Mouse (Mus musculus) urinary bladder, postnatal 14 days (tissue): Measurements from ENCODE around the gene Lsm2.
"Not testable (repeated sequence)": the region's sequence is repeated elsewhere in the genome, so short reads cannot be mapped to it uniquely, and the experiment has no call there.

ENCODE experiments used
- DNase-seq: peaks from one replicate; pipeline ENCODE4 v3.0.0; 2021; ENCODE audit warnings: low spot score

Lsm2 gene

DNA sequence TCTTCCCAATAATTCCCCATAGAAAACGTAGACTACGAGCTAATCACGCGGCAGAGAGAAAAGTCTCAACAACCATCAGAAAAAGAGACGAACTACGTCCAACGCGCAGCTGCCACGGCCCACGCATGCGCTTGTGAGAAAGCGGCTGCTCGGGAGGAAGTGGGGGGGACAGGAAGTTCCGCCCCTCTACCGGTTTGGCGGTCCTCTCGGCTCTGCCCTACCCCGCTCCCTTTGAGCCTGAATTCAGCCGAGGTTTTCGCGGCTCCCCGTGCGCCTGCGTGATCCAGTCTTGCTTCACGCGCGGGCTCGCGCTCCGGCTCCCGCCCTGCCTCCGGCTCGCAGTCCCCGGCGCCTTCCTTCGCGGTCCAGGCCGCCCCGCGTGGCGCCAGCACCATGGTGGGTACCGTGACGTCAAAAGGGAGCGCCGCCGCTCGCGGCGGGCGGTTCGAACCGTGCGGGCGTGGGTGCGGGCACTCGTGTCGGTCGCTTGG lies at the start of gene Lsm2:
TSS of gene Lsm2 (plus strand) at position 173 of the 491 bp plus-strand sequence.
- DNase-seq: peak; percentile 92

DNA sequence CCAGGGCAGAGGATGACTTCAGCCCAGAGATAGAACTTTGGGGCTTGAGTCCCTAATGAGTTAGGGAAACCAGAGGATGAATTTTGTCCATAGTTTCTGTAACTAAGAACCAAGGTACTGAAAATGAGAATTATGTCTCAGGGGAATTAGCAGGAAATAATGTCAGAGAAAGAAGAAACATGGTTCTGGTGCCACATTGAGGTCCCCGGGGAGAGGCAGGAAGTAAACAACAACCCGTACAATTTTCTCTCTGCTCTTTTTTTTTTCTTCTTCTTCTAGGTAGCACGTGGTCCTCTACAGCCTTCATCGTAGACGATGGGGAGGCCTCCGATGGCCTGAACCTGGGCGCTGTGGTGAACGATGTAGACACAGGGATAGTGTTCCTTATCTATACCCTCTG lies 49.4 kb upstream of the Lsm2 start:
- DNase-seq: no peak

DNA sequence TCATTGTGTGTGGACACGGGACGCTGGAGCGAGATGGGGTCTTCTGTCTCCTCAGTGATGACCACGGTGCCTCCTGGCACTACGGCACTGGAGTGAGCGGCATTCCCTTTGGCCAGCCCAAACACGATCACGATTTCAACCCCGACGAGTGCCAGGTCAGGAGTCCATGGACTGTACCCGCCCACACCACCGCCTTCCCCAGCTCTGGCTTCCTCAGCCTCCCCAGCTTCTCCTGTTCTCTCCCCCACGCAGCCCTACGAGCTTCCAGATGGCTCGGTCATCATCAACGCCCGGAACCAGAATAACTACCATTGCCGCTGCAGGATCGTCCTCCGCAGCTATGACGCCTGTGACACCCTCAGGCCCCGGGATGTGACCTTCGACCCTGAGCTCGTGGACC lies 47.6 kb upstream of the Lsm2 start:
- no peak for DNase-seq

DNA sequence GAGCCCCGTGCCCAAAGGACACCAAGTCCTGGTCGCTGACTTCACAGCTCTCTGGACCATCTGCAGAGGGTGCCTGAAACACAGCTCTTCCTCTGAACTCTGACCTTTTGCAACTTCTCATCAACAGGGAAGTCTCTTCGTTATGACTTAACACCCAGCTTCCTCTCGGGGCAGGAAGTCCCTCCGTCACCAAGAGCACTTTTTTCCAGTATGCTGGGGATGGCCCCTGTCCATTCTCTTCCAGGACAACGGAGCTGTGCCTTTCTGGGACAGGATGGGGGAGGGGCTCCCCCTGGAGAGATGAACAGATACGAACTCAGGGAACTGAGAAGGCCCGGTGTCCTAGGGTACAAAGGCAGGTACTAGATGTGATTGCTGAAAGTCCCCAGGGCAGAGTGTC lies 46.8 kb upstream of the Lsm2 start:
- no peak for DNase-seq

DNA sequence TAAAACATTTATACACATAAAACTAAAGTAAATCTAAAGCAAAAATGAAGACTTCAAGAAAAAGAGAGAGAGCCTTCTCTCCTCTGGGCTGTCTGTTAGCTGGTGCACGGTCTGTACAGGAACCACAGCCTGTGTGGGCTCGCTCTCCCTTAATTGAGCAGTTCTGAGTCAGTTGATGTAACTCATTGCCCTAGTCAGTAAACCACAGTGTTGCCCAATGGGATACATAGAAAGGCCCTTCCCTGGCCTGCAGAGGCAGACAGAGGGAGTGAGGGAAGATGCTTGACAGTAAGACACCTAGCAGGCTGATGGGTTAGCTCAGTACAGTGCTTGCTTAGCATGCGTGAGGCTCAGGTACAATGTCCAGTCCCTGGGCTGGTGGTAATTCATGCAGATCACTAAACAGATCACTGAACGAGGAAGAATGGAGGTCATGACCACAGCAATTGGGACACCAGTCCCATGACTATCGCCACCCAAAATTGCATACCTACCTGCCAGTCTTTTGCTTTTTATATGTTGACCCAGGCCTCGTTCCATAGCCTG lies 43.6 kb upstream of the Lsm2 start:
- no peak for DNase-seq

DNA sequence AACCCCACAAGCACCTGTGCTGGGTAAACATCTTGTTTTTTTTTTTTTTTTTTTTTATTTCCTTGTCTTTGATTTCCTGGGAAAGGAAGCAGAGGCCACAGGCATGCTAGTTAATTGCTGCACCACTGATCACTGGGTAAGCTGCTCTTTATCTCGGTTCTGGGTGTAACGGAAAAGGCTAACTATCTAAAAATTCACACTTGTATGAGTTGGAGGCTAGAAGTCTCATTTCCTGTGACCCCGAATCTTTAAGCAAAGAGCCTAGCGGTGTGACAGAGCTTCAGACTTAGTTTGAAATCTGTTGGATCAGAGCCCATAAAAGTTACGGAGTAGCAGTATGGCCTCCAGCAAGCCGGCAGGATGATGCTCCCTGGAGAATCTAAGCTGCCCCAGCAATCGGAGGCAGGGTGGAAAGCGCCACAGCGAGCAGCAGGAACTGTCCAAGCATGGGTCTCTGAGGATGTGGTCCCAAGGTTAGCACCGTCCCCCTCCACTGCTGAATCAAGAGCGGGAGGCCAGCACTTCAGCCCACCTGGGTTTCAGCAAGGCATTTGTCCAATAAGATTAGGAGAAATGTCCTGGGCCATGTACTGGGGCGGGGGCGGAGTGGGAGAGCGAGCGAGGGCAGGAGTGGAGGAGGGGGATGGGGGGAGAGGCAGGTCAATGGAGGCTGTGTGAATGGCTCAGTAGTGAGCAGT lies 40.2 kb upstream of the Lsm2 start:
- DNase-seq: no peak

DNA sequence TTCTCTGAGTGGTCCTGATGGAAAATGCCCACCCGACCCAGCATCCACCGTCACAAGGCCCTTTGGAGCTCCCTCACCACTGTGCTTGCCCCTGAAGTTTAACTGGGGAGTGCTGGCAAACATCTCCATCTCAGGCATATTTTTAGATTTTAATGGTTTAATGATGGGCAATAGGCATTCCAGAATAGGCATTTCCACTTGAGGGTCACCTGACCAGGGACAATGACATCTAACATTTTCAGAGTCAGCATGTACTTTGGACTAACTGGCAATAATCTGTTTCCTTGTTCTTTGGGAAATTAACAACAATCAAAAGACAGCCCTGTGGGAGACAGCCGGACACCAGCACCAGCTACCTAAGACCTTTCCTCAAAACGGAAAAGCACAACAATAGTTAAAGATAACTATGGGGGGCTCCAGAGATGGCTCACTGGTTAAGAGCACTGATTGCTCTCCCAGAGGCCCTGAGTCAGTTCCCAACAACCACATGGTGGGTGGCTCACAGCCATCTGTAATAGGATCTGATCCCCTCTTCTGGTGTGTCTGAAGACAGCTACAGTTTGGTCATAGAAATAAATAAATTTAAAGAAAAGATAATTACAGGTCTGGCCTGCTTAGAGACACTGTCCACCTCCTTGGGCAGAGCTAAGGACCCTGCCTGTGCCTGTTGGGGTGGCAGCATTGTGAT lies 38.4 kb upstream of the Lsm2 start:
- DNase-seq: no peak

DNA sequence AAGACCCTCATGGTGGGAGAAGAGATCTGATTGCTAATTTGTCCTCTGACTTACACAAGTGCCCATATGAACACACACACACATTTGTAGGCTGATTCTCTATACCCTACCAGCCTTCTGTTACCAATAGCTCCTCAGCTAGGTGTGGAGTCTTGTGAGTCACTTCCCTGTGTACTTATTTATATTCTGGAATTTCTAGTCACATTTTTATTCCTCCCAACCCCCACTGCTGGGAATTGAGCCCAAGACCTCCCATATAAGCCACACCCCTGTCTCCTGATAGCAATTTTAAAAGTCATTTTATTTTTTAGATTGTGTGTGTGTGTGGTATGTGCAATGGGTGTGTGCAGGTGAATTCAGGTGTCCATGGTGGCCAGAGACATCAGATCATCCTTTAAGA lies 37.3 kb upstream of the Lsm2 start:
- DNase-seq: peak; percentile 47

DNA sequence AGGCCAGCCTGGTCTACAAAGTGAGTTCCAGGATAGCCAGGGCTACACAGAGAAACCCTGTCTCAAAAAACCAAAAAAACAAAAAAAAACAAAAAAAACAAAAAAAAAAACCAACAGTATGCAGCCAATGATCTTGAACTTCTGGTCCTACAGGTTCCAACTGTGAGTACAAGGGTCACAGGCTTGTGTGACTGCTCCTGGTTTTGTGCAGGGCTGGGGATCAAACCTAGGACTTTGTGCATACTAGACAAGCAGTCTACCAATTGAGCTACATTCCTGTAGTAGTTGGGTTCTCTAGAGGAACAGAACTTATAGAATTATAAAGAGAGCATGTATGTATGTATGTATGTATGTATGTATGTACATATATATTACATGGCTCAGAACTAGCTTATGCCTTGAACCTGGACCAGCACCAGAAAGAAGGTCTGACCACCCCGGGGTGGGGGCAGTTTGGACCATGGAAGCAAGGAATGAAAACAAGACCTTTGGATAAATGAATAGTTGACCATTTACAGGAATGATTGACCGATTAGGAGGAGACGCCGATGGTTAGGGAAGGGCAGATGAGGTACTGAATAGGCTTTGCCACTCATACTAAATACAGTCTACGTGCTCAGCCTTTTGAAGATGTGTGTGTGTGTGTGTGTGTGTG lies 35.0 kb upstream of the Lsm2 start:
- no peak for DNase-seq

DNA sequence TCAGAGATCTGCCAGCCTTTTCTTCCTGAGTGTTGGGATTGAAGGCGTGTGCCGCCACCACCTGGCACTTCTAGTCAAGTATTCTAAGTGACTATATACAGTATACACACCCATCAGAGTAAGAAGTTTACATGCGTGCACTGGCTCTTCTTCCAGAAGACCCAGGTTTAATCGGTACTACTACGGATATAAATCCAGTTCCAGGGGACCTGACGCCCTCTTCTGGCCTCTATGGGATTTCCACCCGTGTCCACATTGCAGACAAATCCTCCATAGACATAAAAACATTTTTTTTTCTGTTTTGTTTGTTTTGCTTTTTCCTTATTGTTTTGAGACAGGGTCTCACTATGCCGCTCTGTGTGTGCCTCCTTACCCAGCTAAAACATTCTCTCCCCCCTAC lies 34.1 kb upstream of the Lsm2 start:
- DNase-seq: peak; percentile 41

DNA sequence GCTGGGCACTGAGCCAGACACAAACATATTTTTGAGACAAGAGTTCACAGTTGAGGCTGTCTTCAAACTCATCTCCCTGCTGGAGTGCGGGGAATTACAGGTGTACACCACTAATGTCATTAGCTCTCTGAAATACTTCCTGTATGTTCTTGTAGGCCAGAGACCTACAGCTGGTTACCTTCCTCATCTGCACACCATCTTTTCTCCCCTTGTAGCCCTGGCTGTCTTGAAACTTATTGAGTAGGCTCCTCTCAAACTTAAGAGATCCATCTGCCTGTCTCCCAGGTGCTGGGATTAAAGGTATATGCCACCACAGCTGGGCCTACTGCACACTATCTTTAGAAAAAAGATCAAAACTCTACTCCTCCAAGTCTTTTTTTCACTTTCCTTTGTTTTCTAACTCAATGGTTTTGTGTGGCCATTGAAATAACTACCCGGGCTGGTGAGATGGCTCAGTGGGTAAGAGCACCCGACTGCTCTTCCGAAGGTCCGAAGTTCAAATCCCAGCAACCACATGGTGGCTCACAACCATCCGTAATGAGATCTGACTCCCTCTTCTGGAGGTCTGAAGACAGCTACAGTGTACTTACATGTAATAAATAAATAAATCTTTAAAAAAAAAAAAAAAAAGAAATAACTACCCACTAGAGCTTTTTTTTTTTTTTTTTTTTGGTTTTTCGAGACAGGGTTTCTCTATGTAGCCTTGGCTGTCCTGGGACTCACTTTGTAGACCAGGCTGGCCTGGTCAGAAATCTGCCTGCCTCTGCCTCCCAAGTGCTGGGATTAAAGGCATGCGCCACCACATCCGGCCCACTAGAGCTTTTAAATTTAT lies 32.7 kb upstream of the Lsm2 start:
- not testable (repeated sequence) for DNase-seq

DNA sequence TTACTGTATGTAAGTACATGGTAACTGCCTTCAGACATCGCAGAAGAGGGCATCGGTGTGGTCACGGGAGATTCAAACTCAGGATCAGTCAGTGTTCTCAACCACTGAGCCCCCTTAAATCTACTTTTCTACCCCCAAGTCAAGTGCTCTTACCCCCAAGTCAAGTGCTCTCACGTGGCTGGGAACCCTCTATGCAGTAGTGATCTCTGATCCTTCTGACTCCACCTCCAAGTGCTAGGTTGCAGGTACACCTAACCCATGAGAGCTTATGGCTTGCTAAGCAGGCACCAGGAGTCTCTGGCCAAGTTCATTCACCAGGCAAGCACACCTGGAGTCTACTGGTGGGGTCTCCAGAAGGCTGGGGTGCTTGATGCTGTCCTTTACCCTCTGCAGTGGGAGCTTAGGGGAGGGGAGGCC lies 32.1 kb upstream of the Lsm2 start:
- no peak for DNase-seq

DNA sequence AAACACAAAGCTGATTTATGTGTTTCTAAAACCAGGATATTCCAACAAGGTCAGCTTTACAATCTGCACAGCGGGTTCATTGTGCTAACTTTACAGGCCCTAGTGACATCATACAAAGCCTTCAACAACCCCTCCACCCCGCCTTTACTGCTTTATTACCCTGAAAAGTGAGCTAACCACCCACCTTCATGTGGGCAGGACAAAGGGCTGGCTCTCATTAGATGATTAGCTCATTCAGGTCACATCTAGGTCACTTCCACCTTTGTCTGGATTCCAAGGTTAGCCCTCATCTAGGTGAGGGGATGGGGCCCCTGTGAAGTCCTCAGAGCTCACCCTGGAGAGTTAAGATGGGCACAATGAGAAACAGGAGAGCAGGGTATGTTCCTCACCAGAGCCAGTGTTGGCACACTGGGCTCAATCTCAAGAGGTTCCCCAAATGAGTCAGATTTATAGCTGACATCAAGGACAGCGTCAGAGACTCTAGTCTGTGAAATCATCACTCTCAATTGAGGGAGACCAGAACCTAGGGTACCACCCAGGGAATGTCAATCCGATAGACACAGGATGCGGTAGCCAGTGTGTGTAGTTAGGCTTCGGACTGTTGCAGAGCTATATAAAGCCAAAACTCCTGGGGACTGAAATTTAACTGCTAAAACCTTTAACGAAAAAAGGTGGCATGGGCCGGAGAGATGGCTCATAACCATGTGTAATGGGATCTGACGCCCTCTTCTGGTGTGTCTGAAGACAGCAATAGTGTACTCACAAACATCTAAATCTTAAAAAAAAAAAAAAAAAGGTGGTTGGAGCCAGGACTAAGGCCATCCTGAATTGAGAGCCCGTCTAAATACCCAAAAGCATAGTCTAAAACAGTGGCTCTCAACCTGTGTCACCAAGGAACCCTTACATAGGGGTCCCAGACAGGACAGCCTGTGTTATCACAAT lies 30.9 kb upstream of the Lsm2 start:
- DNase-seq: no peak

DNA sequence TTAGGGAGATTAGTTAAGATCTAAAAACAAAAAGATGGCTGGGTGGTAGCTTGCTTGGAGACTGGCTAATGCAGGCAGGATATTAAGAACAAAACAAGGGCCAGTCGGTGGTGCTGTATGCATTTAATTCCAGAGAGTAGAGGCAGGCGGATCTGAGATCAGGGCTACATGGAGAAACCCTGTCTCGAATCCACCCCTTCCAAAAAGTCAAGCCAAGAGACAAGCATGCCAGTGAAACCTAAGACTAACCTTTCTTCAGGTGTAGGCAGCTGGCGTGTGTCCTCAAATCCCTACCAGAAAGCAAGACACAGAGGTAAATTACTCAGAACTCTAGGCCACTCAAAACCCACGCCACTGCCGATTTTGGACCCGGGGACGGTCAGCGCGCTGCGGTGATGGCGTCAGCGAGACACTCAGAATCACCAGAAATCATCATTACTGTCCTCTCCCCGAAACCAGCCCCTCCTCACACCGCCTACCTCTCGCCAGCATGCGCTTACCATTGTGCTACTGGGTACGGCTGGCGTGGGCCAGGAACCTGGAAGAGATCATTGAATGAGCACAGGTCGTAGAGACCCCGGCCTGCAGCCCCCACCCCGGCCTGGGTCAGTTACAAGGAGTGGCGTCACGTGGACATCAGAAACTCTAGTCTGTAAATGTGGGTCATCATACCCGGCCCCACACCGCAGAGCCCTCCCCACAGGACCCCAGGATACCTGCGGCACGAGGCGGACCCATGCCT lies 29.9 kb upstream of the Lsm2 start:
- DNase-seq: no peak

DNA sequence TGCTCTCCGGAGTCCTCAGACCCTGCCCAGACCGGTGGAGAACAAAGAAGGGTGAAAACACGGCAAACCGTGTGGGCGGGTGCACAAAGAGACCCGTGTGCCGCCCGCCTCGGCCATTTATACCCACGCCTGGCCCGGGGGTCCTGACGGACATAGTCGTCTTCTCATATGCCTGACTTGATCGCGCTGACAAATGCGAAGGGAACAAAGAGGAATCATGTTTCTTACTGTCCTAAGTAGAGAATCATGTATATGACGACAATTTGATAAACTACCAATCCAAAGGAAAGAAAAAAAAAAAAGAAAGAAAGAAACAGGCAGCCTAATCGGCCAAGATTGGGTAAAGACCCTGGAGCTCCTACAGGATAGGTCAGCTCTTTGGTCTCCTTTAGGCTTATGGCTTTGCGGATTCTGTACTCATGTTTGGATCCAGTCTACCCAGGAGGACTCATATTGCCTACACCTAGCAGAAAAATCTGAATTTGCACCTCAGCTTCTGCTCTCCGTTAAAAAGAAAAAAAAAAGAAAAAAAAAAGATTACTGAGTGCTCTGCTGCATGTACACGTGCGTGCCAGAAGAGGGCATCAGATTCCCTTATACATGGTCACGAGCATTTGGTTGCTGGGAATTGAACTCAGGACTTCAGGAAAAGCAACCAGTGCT lies 29.2 kb upstream of the Lsm2 start:
- peak; percentile 84 for DNase-seq

DNA sequence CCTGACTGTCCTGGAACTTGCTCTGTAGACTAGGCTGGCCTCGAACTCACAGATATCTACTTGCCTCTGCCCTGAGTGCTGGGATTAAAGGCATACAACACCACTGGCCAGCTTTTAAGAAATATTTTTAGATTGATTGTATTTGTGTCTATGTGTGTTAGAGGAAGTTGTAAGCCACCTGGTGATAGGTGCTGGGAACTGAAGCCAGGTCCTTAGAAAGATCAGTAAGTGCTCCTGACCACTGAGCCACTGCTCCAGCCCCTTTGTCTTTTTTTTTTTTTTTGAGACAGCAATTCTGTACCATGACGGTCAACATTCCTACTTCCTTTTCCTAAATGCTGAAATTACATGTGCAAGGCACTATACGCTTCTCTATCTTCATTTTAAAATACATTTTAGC lies 28.4 kb upstream of the Lsm2 start:
- no peak for DNase-seq

DNA sequence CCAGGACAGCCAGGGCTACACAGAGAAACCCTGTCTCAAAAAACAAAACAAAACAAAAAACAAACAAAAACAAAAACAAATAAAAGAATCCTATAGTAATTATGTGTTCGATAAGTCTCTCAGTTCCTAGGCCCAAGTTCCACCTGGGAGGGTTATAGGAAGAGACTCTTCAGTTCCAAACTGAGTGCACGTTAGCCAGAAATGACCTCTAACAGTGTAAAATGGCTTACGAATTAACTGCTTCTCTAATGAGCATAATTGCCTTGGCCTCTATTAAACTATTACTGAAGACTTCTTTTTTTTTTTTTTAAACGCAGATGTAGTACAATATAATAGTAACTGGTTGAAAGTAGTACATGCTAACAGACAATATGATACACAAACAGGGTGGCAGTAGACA lies 27.8 kb upstream of the Lsm2 start:
- DNase-seq: no peak

DNA sequence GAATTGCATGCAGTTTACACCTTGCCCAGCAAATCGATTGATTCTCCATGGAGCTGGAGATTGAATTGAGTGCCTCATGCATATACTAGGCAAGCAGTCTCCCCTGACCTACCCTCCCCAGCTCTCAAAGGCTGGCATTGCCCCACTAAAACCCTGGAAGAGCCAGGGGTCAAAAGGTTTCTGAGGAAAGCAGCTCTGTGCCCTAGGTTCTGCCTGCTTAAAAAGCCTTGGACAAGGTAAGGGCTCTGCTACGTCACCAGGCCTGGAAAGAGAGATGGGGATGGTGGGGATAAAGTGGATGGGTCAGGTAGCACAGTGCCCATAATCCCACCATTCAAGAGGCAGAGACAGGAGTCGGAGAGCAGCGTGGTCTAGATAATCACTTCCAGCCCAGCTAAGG lies 26.8 kb upstream of the Lsm2 start:
- no peak for DNase-seq

DNA sequence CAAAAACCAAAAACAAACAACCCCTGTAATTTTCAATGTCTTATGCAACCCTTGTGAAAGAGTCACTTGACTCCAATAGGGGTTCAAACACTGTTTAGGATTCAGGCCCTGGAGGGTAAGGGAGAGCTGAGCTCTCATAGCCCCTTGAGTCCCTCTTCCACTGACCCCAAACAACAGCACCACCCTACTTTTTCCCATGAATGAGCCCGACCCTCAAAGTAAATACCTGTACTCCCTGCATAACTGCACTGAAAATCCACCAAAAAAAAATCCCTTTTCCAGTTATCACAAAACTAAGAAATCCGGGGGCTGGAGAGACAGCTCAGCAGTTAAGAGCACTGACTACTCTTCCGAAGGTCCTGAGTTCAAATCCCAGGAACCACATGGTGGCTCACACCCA lies 25.8 kb upstream of the Lsm2 start:
- DNase-seq: no peak

DNA sequence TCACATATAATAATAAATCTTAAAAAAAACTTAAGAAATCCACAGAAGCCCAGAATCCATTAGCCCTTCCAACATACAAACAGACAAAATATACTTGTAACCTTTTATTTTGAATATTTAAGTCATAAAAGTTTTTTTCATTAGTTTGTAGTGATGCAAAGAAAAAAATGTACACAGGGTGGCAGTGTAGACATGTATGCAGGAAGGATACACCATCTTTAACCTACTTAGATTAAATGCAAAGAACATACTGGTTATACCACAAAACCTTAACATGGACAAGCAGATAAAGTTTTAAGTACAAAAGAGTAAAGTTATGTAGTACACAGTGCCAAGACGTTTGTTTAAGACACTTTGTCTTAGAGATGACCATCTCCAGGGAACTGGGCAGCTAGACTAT lies 25.3 kb upstream of the Lsm2 start:
- DNase-seq: no peak
